Mouse (Mus musculus): ENCODE data around the gene Ifi209.
"Not testable (repeated sequence)": the region's sequence is repeated elsewhere in the genome, so short reads cannot be mapped to it uniquely, and the experiment has no call there.

DNA sequence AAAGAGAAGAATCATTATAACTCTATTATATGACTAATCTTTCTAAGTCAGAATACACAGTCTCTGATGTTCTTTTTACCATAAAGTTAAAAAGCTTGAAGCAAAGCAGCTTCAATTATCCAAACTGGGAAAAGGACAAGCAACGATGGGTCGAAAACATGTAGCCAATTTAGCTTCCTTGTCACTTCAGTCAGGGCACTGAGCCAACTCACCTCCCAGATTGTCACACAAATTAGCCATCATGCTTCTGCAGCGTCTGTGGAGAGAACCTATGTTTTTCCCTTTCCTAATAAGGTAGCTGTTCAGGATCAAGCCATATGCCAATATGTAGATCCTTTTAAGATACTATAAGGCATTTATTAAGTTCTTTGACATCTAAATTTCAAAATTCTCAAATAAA is 20.4 kb upstream of the Ifi209 start:
- TF ChIP-seq CTCF (IDR thresholded peaks at IDR 0.05; ENCODE audit: extremely low read depth, insufficient read length, insufficient replicate concordance, low read depth, low read length); POLR2A (IDR thresholded peaks at IDR 0.05; ENCODE audit: low read depth, low read length): not testable (repeated sequence)

Data from small intestine, adult 2 months (tissue).